Mouse (Mus musculus): ENCODE measurements around the gene Wscd1. TPM values are rescaled to one million over a fixed set of nuclear protein-coding genes. Genes with fewer than 3 reads are reported as not detected.
A peak's percentile ranks its signal among the peaks of the same experiment; 100 is the strongest.

The Wscd1 gene
- polyA plus RNA-seq, 1 experiment from 2014 or later, result 67.1 TPM

GRCm38 (mm10) chr11:71772802-71773201, 23.1 kb downstream of the Wscd1 start:
- Histone ChIP-seq H3K4me2 (ENCODE audit: low read length) (no peak overlapping the region), H3K27ac (replicated peaks; ENCODE audit: low read depth, low read length) (no peak overlapping the region; the same call in 1 of the 2 replicates), H3K4me3 (replicated peaks; ENCODE audit: low read depth, low read length) (no peak overlapping the region), H3K9ac (replicated peaks; ENCODE audit: low read length) (no peak overlapping the region), H3K9me3 (ENCODE audit: control insufficient read depth, low read length) (no peaks in the 10 kb centered on the region), H3K27me3 (ENCODE audit: control insufficient read depth, insufficient read depth, low read length) (no peaks in the 10 kb centered on the region), H3K4me1 (ENCODE audit: control insufficient read depth, insufficient read depth, low read length) (peaks cover 14% of the 10 kb centered on the region), H3K36me3 (ENCODE audit: control insufficient read depth, insufficient read depth, low read length) (peaks cover 59% of the 10 kb centered on the region)
- no peak for ATAC-seq (ENCODE audit: low FRiP score, low TSS enrichment)
- WGBS, result 32% methylated on average over 4 of the region's 4 CpGs
- no peak for DNase-seq

GRCm38 (mm10) chr11:71773986-71774767, 24.5 kb downstream of the Wscd1 start:
- DNase-seq (no peak), ATAC-seq (ENCODE audit: low FRiP score, low TSS enrichment) (no peak)
- H3K27ac ChIP-seq (replicated peaks; ENCODE audit: low read depth, low read length), result peak overlapping the region; percentile 27; the same call in 1 of the 2 replicates
- H3K9ac ChIP-seq (replicated peaks; ENCODE audit: low read length), result no peak overlapping the region
- H3K27me3 ChIP-seq (ENCODE audit: control insufficient read depth, insufficient read depth, low read length), result no peaks in the 10 kb centered on the region
- peaks cover 21% of the 10 kb centered on the region for H3K4me1 ChIP-seq (ENCODE audit: control insufficient read depth, insufficient read depth, low read length)
- H3K9me3 ChIP-seq (ENCODE audit: control insufficient read depth, low read length), result no peaks in the 10 kb centered on the region
- no peak overlapping the region for H3K4me2 ChIP-seq (ENCODE audit: low read length)
- peaks cover 48% of the 10 kb centered on the region for H3K36me3 ChIP-seq (ENCODE audit: control insufficient read depth, insufficient read depth, low read length)
- H3K4me3 ChIP-seq (replicated peaks; ENCODE audit: low read depth, low read length), result no peak overlapping the region
- WGBS, result 54% methylated on average over 16 of the region's 16 CpGs

GRCm38 (mm10) chr11:71775056-71775455, 25.3 kb downstream of the Wscd1 start:
- Histone ChIP-seq H3K27ac (replicated peaks; ENCODE audit: low read depth, low read length) (no peak overlapping the region), H3K4me3 (replicated peaks; ENCODE audit: low read depth, low read length) (no peak overlapping the region), H3K9me3 (ENCODE audit: control insufficient read depth, low read length) (no peaks in the 10 kb centered on the region), H3K4me1 (ENCODE audit: control insufficient read depth, insufficient read depth, low read length) (peaks cover 27% of the 10 kb centered on the region), H3K9ac (replicated peaks; ENCODE audit: low read length) (no peak overlapping the region), H3K36me3 (ENCODE audit: control insufficient read depth, insufficient read depth, low read length) (peaks cover 39% of the 10 kb centered on the region), H3K27me3 (ENCODE audit: control insufficient read depth, insufficient read depth, low read length) (no peaks in the 10 kb centered on the region), H3K4me2 (ENCODE audit: low read length) (no peak overlapping the region)
- WGBS, result 80% methylated on average over 6 of the region's 6 CpGs
- no peak for ATAC-seq (ENCODE audit: low FRiP score, low TSS enrichment)
- DNase-seq, result no peak

GRCm38 (mm10) chr11:71779642-71780041, 29.9 kb downstream of the Wscd1 start:
- no peak overlapping the region for H3K9ac ChIP-seq (replicated peaks; ENCODE audit: low read length)
- H3K9me3 ChIP-seq (ENCODE audit: control insufficient read depth, low read length), result no peaks in the 10 kb centered on the region
- no peaks in the 10 kb centered on the region for H3K27me3 ChIP-seq (ENCODE audit: control insufficient read depth, insufficient read depth, low read length)
- ATAC-seq (ENCODE audit: low FRiP score, low TSS enrichment), result peak; percentile 40; the same call in 1 of the 2 replicates
- H3K4me1 ChIP-seq (ENCODE audit: control insufficient read depth, insufficient read depth, low read length), result peaks cover 19% of the 10 kb centered on the region
- WGBS, result 37% methylated on average over 10 of the region's 10 CpGs
- no peak overlapping the region for H3K4me2 ChIP-seq (ENCODE audit: low read length)
- no peak overlapping the region for H3K4me3 ChIP-seq (replicated peaks; ENCODE audit: low read depth, low read length)
- peaks cover 45% of the 10 kb centered on the region for H3K36me3 ChIP-seq (ENCODE audit: control insufficient read depth, insufficient read depth, low read length)
- DNase-seq, result peak; percentile 81
- peak overlapping the region; percentile 66 for H3K27ac ChIP-seq (replicated peaks; ENCODE audit: low read depth, low read length)

GRCm38 (mm10) chr11:71781737-71782354, 32.1 kb downstream of the Wscd1 start:
- peaks cover 19% of the 10 kb centered on the region for H3K4me1 ChIP-seq (ENCODE audit: control insufficient read depth, insufficient read depth, low read length)
- H3K36me3 ChIP-seq (ENCODE audit: control insufficient read depth, insufficient read depth, low read length), result peaks cover 56% of the 10 kb centered on the region
- H3K27me3 ChIP-seq (ENCODE audit: control insufficient read depth, insufficient read depth, low read length), result no peaks in the 10 kb centered on the region
- H3K4me2 ChIP-seq (ENCODE audit: low read length), result no peak overlapping the region
- DNase-seq, result peak; percentile 65
- H3K4me3 ChIP-seq (replicated peaks; ENCODE audit: low read depth, low read length), result no peak overlapping the region
- WGBS, result 65% methylated on average over 13 of the region's 13 CpGs
- H3K27ac ChIP-seq (replicated peaks; ENCODE audit: low read depth, low read length), result peak overlapping the region; percentile 55
- H3K9ac ChIP-seq (replicated peaks; ENCODE audit: low read length), result no peak overlapping the region
- no peaks in the 10 kb centered on the region for H3K9me3 ChIP-seq (ENCODE audit: control insufficient read depth, low read length)
- 0 out of 2 replicates have a peak, but pooled peaks have one; percentile 20 for ATAC-seq (ENCODE audit: low FRiP score, low TSS enrichment)

GRCm38 (mm10) chr11:71785499-71785898, 35.8 kb downstream of the Wscd1 start:
- H3K27me3 ChIP-seq (ENCODE audit: control insufficient read depth, insufficient read depth, low read length), result no peaks in the 10 kb centered on the region
- no peak overlapping the region for H3K27ac ChIP-seq (replicated peaks; ENCODE audit: low read depth, low read length)
- ATAC-seq (ENCODE audit: low FRiP score, low TSS enrichment) (no peak), DNase-seq (no peak)
- 93% methylated on average over 4 of the region's 4 CpGs for WGBS
- peaks cover 1% of the 10 kb centered on the region for H3K4me1 ChIP-seq (ENCODE audit: control insufficient read depth, insufficient read depth, low read length)
- H3K4me3 ChIP-seq (replicated peaks; ENCODE audit: low read depth, low read length), result no peak overlapping the region
- peaks cover 82% of the 10 kb centered on the region for H3K36me3 ChIP-seq (ENCODE audit: control insufficient read depth, insufficient read depth, low read length)
- H3K9me3 ChIP-seq (ENCODE audit: control insufficient read depth, low read length), result no peaks in the 10 kb centered on the region
- H3K9ac ChIP-seq (replicated peaks; ENCODE audit: low read length), result no peak overlapping the region
- no peak overlapping the region for H3K4me2 ChIP-seq (ENCODE audit: low read length)

GRCm38 (mm10) chr11:71788209-71788608, 38.5 kb downstream of the Wscd1 start:
- WGBS, result 89% methylated on average over 4 of the region's 4 CpGs
- Histone ChIP-seq H3K36me3 (ENCODE audit: control insufficient read depth, insufficient read depth, low read length) (peaks cover 65% of the 10 kb centered on the region), H3K27ac (replicated peaks; ENCODE audit: low read depth, low read length) (no peak overlapping the region), H3K4me1 (ENCODE audit: control insufficient read depth, insufficient read depth, low read length) (no peaks in the 10 kb centered on the region), H3K4me2 (ENCODE audit: low read length) (no peak overlapping the region), H3K27me3 (ENCODE audit: control insufficient read depth, insufficient read depth, low read length) (no peaks in the 10 kb centered on the region), H3K9ac (replicated peaks; ENCODE audit: low read length) (no peak overlapping the region), H3K4me3 (replicated peaks; ENCODE audit: low read depth, low read length) (no peak overlapping the region), H3K9me3 (ENCODE audit: control insufficient read depth, low read length) (no peaks in the 10 kb centered on the region)
- DNase-seq (no peak), ATAC-seq (ENCODE audit: low FRiP score, low TSS enrichment) (no peak)

GRCm38 (mm10) chr11:71790227-71790626, 40.5 kb downstream of the Wscd1 start:
- H3K36me3 ChIP-seq (ENCODE audit: control insufficient read depth, insufficient read depth, low read length), result peaks cover 47% of the 10 kb centered on the region
- ATAC-seq (ENCODE audit: low FRiP score, low TSS enrichment) (no peak), DNase-seq (no peak)
- no peaks in the 10 kb centered on the region for H3K4me1 ChIP-seq (ENCODE audit: control insufficient read depth, insufficient read depth, low read length)
- whole genome bisulfite sequencing, result 86% methylated on average over 3 of the region's 3 CpGs
- H3K9ac ChIP-seq (replicated peaks; ENCODE audit: low read length), result no peak overlapping the region
- H3K27me3 ChIP-seq (ENCODE audit: control insufficient read depth, insufficient read depth, low read length), result no peaks in the 10 kb centered on the region
- no peak overlapping the region for H3K27ac ChIP-seq (replicated peaks; ENCODE audit: low read depth, low read length)
- no peaks in the 10 kb centered on the region for H3K9me3 ChIP-seq (ENCODE audit: control insufficient read depth, low read length)
- H3K4me3 ChIP-seq (replicated peaks; ENCODE audit: low read depth, low read length), result no peak overlapping the region
- H3K4me2 ChIP-seq (ENCODE audit: low read length), result no peak overlapping the region

- H3K9ac ChIP-seq (replicated peaks; ENCODE audit: low read length), result no peak overlapping the region
- no peaks in the 10 kb centered on the region for H3K4me1 ChIP-seq (ENCODE audit: control insufficient read depth, insufficient read depth, low read length)
- no peaks in the 10 kb centered on the region for H3K9me3 ChIP-seq (ENCODE audit: control insufficient read depth, low read length)
- H3K4me2 ChIP-seq (ENCODE audit: low read length), result no peak overlapping the region
- H3K27me3 ChIP-seq (ENCODE audit: control insufficient read depth, insufficient read depth, low read length), result no peaks in the 10 kb centered on the region
- no peaks in the 10 kb centered on the region for H3K36me3 ChIP-seq (ENCODE audit: control insufficient read depth, insufficient read depth, low read length)
- ATAC-seq (ENCODE audit: low FRiP score, low TSS enrichment) (no peak), DNase-seq (no peak)
- WGBS, result 93% methylated on average over 4 of the region's 4 CpGs
- H3K4me3 ChIP-seq (replicated peaks; ENCODE audit: low read depth, low read length), result no peak overlapping the region
- no peak overlapping the region for H3K27ac ChIP-seq (replicated peaks; ENCODE audit: low read depth, low read length)
Measured at GRCm38 (mm10) chr11:71799206-71799605, 49.5 kb downstream of the Wscd1 start.
